Mouse (Mus musculus): ENCODE data around the gene Rab17.

The Rab17 gene

DNA sequence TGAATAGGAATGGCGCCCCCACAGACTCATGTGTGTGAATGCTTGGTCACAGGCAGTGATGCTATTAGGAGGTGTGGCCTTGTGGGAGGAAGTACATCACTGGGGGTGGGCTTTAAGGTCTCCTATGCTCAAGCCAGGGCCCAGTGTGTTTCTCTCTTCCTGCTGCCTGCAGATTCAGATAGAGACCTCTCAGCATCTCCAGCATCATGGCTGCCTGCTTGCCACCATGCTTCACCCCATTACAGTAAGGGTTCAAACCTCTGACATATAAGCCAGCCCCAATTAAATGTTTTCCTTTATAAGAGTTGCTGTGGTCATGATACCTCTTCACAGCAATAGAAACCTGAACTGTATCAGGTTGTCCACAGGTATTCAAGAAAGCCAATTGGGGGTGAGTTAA lies 26.5 kb upstream of the Rab17 start:
- no peak for DNase-seq (ENCODE audit: low spot score in 2 of 2)

DNA sequence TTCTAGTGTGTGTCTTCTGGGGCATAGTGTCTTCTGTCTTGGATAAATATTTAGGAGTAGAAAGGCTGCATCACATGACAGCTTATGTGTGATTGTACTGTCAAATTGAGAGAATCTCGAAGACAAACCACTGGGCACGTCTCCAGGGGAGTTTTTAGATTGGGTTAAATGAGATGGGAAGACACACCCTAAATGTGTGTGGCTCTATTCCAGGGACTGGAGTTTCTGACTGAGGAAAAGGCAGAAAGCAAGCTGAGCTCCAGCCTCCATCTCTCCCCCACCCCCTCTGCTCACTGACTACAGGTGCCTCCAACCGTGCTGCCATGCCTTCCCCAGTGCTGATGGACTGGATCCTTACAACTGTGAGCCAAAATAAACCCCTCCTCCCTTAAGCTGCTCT lies 11.9 kb upstream of the Rab17 start:
- DNase-seq (ENCODE audit: low spot score in 2 of 2): no peak

- DNase-seq (ENCODE audit: low spot score in 2 of 2): no peak
Measured at GRCm38 (mm10) chr1:90980638-90981330, 11.3 kb upstream of the Rab17 start.

- no peak for DNase-seq (ENCODE audit: low spot score in 2 of 2)
Measured at GRCm38 (mm10) chr1:90975960-90976359, 6.5 kb upstream of the Rab17 start.

- no peak for DNase-seq (ENCODE audit: low spot score in 2 of 2)
Measured at GRCm38 (mm10) chr1:90974906-90975649, 5.6 kb upstream of the Rab17 start.

GRCm38 (mm10) chr1:90973574-90973911 lies 4.1 kb upstream of the Rab17 start:
- DNase-seq (ENCODE audit: low spot score in 2 of 2): no peak

DNA sequence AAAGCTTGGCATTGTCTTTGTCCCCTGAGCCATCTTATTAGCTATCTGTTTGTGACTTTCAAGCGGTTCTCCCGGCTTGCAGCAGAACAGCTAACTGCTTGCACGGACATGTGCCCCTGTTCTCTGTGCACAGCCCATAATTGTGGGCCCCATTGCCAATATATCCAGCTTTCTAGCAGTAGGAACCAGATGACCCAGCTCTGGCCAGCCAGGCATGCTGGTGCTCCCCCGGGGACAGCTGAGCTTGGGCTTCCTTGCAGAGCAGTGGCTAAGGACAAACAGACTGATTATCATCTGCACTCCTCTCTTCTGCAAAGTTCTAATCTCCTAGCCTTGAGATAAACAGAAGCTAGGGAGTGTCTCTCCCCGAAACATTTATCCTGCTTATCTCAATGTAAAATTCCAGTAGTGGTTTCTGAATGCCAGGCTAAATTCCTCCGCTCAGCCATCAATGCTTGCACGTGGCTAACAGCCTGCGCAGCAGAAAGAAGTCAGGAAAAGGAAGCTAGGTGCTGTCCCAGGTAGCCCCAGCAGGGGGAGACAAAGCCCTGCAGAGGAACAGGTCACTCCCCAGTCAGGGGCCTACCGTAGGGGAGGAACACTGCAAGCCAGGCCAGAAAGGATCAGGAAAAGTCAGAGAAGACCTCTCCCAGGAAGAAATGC lies 3.6 kb upstream of the Rab17 start:
- DNase-seq (ENCODE audit: low spot score in 2 of 2): peak; percentile 75 to 93

- no peak for DNase-seq (ENCODE audit: low spot score in 2 of 2)
Measured at GRCm38 (mm10) chr1:90969881-90970390, 475 bp upstream of the Rab17 start.

GRCm38 (mm10) chr1:90968649-90969048 lies 812 bp downstream of the Rab17 start:
- no peak for DNase-seq (ENCODE audit: low spot score in 2 of 2)

GRCm38 (mm10) chr1:90967583-90967982 lies 1.9 kb downstream of the Rab17 start:
- DNase-seq (ENCODE audit: low spot score in 2 of 2): no peak

GRCm38 (mm10) chr1:90962994-90963393 lies 6.5 kb downstream of the Rab17 start:
- no peak for DNase-seq (ENCODE audit: low spot score in 2 of 2)

DNA sequence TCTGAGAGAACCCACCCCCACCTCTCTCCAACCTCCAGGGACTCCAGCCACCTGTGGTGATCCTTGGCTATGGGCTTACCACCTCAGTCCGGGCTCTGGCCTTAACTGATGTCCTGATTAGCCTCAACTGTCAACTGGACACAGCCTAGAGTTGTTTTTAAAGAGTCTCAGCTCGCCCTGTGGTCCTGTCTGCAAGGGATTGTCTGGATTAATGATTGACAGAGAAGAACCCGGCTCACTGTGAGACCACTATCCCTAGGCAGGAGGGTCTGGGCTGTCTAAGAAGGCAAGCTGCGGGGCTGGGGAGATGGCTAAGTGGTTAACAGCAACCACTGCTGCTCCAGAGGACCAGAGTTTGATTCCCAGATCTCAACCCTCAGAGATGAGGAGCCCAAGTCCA lies 6.9 kb downstream of the Rab17 start:
- no peak for DNase-seq (ENCODE audit: low spot score in 2 of 2)

DNA sequence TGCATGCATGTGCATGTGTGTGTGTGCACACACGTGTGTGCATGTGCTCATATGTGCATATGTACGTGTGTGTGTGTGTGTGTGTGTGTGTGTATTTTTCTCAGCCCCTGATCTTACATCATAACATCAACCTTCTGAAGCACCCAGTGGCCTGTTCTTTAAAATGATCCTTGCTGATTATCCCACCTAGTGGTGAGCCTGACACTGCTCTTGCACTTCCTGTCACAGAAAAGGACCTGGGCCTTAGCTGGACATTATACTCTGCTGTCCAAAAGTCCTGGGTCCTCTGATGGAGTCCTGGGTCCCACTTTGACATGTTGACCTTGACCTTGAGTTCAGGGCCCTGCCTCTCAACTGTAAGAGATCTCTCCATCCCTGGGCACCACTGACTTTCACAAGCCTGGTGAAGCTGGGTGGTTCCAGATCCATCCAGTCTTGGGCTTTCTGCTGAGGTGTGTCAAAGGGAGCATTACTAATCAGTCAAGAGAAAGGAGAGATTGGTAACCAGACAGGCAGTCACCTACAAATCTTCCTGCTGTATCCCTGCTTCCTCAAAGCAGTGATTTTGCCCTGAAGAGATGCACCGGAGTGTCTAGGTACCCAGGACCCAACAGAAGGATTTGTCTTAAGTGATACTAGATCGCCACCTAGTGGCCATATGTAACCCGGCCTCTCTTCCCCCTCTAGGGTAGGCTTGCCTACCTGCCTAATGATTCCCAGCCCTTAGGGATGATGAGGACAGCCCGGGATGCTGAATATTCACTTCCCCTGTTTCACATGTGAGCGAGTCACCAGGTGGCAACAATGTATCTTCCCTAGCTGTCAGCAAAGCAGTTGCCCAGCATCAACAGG lies 13.0 kb downstream of the Rab17 start:
- DNase-seq (ENCODE audit: low spot score in 2 of 2): peak; percentile 15 to 67

DNA sequence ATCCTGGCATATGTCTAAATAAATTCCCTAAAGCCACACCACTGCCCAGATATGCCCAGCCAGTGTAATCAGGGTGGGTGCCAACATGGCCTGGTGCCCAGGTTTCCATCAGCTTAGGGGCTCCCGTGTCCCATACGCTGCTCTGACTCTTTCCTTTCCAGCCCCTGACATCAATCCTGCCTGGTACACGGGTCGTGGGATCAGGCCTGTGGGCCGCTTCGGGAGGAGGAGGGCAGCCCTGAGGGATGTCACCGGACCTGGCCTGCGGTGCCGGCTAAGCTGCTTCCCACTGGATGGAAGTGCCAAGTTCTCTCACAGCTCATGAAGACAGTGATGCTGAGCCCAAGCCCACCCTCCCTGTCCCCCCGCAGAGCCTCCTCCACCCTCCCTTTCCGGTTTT lies 15.8 kb downstream of the Rab17 start:
- no peak for DNase-seq (ENCODE audit: low spot score in 2 of 2)

- DNase-seq (ENCODE audit: low spot score in 2 of 2): no peak
Measured at GRCm38 (mm10) chr1:90952808-90953207, 16.7 kb downstream of the Rab17 start, which contains the start of gene Prlh. Prlh (plus strand) TSS chr1:90953108.

DNA sequence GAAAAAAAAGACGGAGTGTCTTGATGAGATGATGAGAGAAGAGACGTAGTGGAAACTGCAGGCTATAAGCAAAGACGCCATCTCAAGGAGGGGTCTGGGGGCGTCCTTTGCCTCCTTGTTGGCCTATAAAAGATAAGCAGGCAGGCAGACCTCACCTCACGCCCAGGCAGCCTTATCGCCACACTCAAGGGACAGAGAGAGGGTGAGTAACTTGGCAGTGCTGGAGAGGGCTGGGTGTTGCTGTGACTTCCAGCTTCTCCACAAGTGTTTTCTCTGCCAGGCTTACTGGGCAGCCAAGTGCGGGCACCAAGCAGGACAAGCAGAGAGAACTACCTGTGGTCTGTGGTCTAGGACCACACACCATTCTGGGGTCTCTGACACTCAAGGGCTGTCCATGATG lies 17.8 kb downstream of the Rab17 start:
- no peak for DNase-seq (ENCODE audit: low spot score in 2 of 2)

DNA sequence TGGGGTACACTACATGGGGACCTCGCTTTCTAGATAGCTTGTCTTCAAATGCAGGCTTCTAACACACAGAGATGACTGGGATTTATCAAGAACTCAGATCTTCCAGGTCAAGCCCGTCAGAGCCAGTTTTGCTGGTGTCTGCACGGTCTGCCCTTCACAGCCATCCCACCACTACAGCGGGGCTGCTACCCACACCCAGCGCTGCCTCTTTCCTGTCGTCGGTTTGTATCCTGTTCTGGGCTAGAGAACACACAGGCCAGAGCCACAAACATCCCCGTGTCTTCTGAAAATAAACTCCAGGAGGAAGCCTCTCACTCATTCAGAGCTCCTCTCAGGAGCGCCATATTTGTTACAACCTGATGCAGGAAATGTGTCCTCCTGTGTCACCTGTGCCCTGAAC lies 20.2 kb downstream of the Rab17 start:
- DNase-seq (ENCODE audit: low spot score in 2 of 2): no peak

- no peak for DNase-seq (ENCODE audit: low spot score in 2 of 2)
Measured at GRCm38 (mm10) chr1:90947252-90947651, 22.2 kb downstream of the Rab17 start.

DNA sequence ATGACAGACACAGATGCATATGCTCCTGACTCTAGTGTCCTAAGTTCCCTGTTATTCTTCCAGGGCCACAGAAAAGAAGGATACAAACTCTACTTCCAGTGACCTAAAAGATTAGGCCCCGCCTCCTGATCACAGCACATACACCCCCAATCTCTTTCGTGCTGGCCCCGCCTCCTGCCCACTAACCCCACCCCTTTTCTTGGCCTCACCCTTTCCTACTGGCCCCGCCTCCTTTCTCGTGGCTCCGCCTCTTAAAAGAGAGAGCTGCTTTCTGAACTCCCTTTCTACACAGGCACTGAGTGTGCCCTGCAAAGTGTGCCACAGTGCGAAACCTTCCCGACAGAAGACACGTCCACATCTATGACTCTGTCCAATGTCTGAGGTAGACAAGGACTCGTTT lies 24.3 kb downstream of the Rab17 start:
- DNase-seq (ENCODE audit: low spot score in 2 of 2): no peak

DNA sequence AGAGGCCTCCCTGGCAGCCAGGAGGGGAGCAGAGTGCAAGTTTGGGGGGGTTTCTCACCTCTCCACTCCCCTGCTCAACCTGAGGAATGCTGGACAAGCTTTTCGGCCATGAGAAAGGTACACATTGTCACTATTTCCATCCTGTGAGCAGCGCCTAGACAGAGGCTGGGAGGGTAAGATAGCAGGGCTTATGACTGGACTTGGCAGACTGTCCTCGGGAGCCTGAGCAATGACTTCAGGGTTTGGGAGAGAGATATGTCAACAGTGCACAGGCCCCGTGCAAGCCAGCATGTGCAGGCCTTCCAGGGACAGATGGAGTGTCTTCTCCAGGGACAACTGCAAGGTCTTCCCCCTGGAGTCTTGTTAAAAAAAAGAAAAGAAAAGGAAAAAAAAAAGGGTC lies 29.5 kb downstream of the Rab17 start:
- DNase-seq (ENCODE audit: low spot score in 2 of 2): no peak

DNA sequence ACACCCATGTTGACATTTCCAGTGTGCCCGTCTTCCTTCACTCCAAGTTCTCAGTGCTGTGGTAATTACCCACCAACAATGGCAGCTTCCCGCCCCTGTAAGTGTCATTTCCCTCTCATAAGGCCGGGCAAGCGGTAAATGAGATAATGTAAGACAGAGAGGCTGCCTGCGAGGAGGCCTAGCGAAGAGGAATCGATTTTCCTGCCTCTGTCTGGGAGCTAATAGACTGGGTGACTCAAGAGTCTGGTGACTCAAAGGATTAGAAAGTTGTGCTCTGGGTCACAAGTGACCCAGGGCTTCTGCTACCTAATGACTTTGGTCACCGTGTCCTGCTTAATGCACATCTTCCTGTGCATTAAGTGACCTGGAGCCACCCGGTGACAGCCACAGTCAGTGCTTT lies 32.5 kb downstream of the Rab17 start:
- DNase-seq (ENCODE audit: low spot score in 2 of 2): no peak

- no peak for DNase-seq (ENCODE audit: low spot score in 2 of 2)
Measured at GRCm38 (mm10) chr1:90933001-90933400, 36.5 kb downstream of the Rab17 start.
